Mouse (Mus musculus): ENCODE results near the gene Cep68. TPM values are rescaled to one million over a fixed set of nuclear protein-coding genes. Genes with fewer than 3 reads are reported as not detected.

The Cep68 gene
- 15.8 and 16.6 TPM in 2 replicates for polyA plus RNA-seq (2015; fragmentation: Nextera tagmentation; extraction: Ambion mirVana)

DNA sequence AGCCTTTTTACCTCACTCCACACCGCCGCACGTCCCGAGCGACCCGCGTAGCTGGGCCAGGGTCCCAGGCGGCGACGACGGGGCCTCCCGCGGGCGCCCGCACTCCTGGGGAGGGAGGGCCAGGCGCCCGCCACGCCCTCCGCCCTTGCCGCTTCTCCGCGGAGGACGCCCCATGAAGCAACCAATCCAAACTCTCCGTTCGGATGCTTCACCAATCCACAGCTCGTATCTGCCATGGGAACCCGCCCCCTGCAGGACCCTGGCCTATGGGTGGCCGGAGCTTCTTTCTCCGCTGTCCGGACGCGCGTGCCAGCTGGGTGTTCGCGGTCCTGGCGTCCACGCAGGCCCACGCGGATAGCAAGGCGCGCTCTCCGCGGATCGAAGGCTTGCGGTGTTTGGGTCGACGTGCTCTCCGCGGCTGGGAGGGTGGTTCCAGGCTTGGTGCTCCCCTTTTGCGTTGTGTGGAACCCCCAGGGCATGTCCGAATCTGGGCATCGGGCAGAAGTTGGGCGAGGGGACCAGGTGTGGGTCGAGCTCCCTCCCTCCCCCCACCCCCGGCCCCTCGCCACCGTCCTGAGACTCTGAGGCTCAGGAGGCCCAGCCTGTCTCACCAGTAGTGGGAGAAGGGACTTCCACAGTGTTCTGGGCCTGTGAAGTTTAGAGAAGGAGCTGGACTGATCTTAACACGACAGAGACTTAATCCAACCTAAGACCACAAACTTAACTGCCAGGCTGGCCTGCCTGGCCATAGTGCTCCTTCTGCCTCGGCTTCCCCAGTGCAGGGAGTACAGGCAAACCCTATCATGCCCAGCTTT lies at the start of gene Cep68:
TSS of gene Cep68 (minus strand) at position 134 of the 815 bp plus-strand sequence.

GRCm38 (mm10) chr11:20200713-20201575 lies 48.3 kb downstream of the Cep68 start, which contains the start of gene Rab1a:
TSS of gene Rab1a (plus strand) at chr11:20201432.

Other genes with a start within 250 kb of the Cep68 start
- 42.2 and 50.6 TPM in 2 replicates for gene Actr2, start 136.5 kb downstream of the Cep68 start, polyA plus RNA-seq (2015; fragmentation: Nextera tagmentation; extraction: Ambion mirVana)
- gene Rab1a, start 48.0 kb downstream of the Cep68 start, polyA plus RNA-seq (2015; fragmentation: Nextera tagmentation; extraction: Ambion mirVana) = 168 and 186 TPM in 2 replicates
- 3.7 and 4.3 TPM in 2 replicates for gene Slc1a4, start 83.3 kb upstream of the Cep68 start, polyA plus RNA-seq (2015; fragmentation: Nextera tagmentation; extraction: Ambion mirVana)

Measured in skeletal muscle tissue, postnatal 0 days (tissue).